Mouse (Mus musculus): ENCODE results near the gene Skp2. TPM values are rescaled to one million over a fixed set of nuclear protein-coding genes. Genes with fewer than 3 reads are reported as not detected.

The Skp2 gene
- polyA plus RNA-seq, 1 experiment from 2014 or later = 178 TPM

- no peaks in the 10 kb centered on the region for H3K9me3 ChIP-seq (replicated peaks; ENCODE audit: control insufficient read depth, low read length)
Observed at GRCm38 (mm10) chr15:9111648-9112047, 43.6 kb downstream of the Skp2 start.

GRCm38 (mm10) chr15:9110526-9111347 is 44.5 kb downstream of the Skp2 start:
- H3K27ac ChIP-seq (replicated peaks; ENCODE audit: low read depth, low read length) = no peak overlapping the region
- ATAC-seq (replicated peaks; ENCODE audit: insufficient number of reproducible peaks, low FRiP score, low TSS enrichment, low read depth) = no peak
- H3K4me3 ChIP-seq (ENCODE audit: low read depth, low read length) = no peak overlapping the region
- no peak for DNase-seq (ENCODE audit: low spot score)
- H3K9me3 ChIP-seq (replicated peaks; ENCODE audit: control insufficient read depth, low read length) = no peaks in the 10 kb centered on the region
- no peak overlapping the region for H3K4me2 ChIP-seq (ENCODE audit: low read depth, low read length)
- peaks cover 2% of the 10 kb centered on the region; the same call in 1 of the 2 replicates for H3K36me3 ChIP-seq (replicated peaks; ENCODE audit: control insufficient read depth, insufficient read depth, low read depth, low read length)
- H3K27me3 ChIP-seq (ENCODE audit: control insufficient read depth, insufficient read depth, low read length) = no peaks in the 10 kb centered on the region
- 83% methylated on average over 6 of the region's 6 CpGs for WGBS
- no peaks in the 10 kb centered on the region for H3K4me1 ChIP-seq (ENCODE audit: control insufficient read depth, insufficient read depth, low read length)
- no peak overlapping the region for H3K9ac ChIP-seq (replicated peaks; ENCODE audit: low read length)

More at GRCm38 (mm10) chr15:9111648-9112047, 43.6 kb downstream of the Skp2 start:
- H3K36me3 ChIP-seq (replicated peaks; ENCODE audit: control insufficient read depth, insufficient read depth, low read depth, low read length) = peaks cover 2% of the 10 kb centered on the region; the same call in 1 of the 2 replicates
- no peaks in the 10 kb centered on the region for H3K27me3 ChIP-seq (ENCODE audit: control insufficient read depth, insufficient read depth, low read length)
- H3K4me2 ChIP-seq (ENCODE audit: low read depth, low read length) = no peak overlapping the region
- H3K4me3 ChIP-seq (ENCODE audit: low read depth, low read length) = no peak overlapping the region
- no peaks in the 10 kb centered on the region for H3K4me1 ChIP-seq (ENCODE audit: control insufficient read depth, insufficient read depth, low read length)
- no peak for DNase-seq (ENCODE audit: low spot score)
- no peak overlapping the region for H3K9ac ChIP-seq (replicated peaks; ENCODE audit: low read length)
- no peak overlapping the region for H3K27ac ChIP-seq (replicated peaks; ENCODE audit: low read depth, low read length)
- no peak for ATAC-seq (replicated peaks; ENCODE audit: insufficient number of reproducible peaks, low FRiP score, low TSS enrichment, low read depth)
- WGBS = 88% methylated on average over 3 of the region's 3 CpGs

GRCm38 (mm10) chr15:9106303-9107074 is 48.7 kb downstream of the Skp2 start:
- Histone ChIP-seq H3K27me3 (ENCODE audit: control insufficient read depth, insufficient read depth, low read length) (no peaks in the 10 kb centered on the region), H3K36me3 (replicated peaks; ENCODE audit: control insufficient read depth, insufficient read depth, low read depth, low read length) (no peaks in the 10 kb centered on the region; the same call in 1 of the 2 replicates), H3K4me3 (ENCODE audit: low read depth, low read length) (no peak overlapping the region), H3K9ac (replicated peaks; ENCODE audit: low read length) (no peak overlapping the region), H3K4me2 (ENCODE audit: low read depth, low read length) (no peak overlapping the region), H3K27ac (replicated peaks; ENCODE audit: low read depth, low read length) (no peak overlapping the region), H3K9me3 (replicated peaks; ENCODE audit: control insufficient read depth, low read length) (no peaks in the 10 kb centered on the region), H3K4me1 (ENCODE audit: control insufficient read depth, insufficient read depth, low read length) (no peaks in the 10 kb centered on the region)
- no peak for ATAC-seq (replicated peaks; ENCODE audit: insufficient number of reproducible peaks, low FRiP score, low TSS enrichment, low read depth)
- DNase-seq (ENCODE audit: low spot score) = no peak
- 91% methylated on average over 13 of the region's 13 CpGs for WGBS

GRCm38 (mm10) chr15:9100446-9101077 is 54.7 kb downstream of the Skp2 start:
- DNase-seq (ENCODE audit: low spot score) (no peak), ATAC-seq (replicated peaks; ENCODE audit: insufficient number of reproducible peaks, low FRiP score, low TSS enrichment, low read depth) (no peak)
- Histone ChIP-seq H3K9ac (replicated peaks; ENCODE audit: low read length) (no peak overlapping the region), H3K4me1 (ENCODE audit: control insufficient read depth, insufficient read depth, low read length) (no peaks in the 10 kb centered on the region), H3K27ac (replicated peaks; ENCODE audit: low read depth, low read length) (no peak overlapping the region), H3K4me3 (ENCODE audit: low read depth, low read length) (no peak overlapping the region), H3K9me3 (replicated peaks; ENCODE audit: control insufficient read depth, low read length) (no peaks in the 10 kb centered on the region), H3K36me3 (replicated peaks; ENCODE audit: control insufficient read depth, insufficient read depth, low read depth, low read length) (peaks cover 4% of the 10 kb centered on the region), H3K27me3 (ENCODE audit: control insufficient read depth, insufficient read depth, low read length) (no peaks in the 10 kb centered on the region), H3K4me2 (ENCODE audit: low read depth, low read length) (no peak overlapping the region)
- 95% methylated on average over 10 of the region's 10 CpGs for WGBS

GRCm38 (mm10) chr15:9096865-9097264 is 58.4 kb downstream of the Skp2 start:
- DNase-seq (ENCODE audit: low spot score) (no peak), ATAC-seq (replicated peaks; ENCODE audit: insufficient number of reproducible peaks, low FRiP score, low TSS enrichment, low read depth) (no peak)
- Histone ChIP-seq H3K4me3 (ENCODE audit: low read depth, low read length) (no peak overlapping the region), H3K36me3 (replicated peaks; ENCODE audit: control insufficient read depth, insufficient read depth, low read depth, low read length) (peaks cover 4% of the 10 kb centered on the region), H3K27ac (replicated peaks; ENCODE audit: low read depth, low read length) (no peak overlapping the region), H3K4me2 (ENCODE audit: low read depth, low read length) (no peak overlapping the region), H3K27me3 (ENCODE audit: control insufficient read depth, insufficient read depth, low read length) (no peaks in the 10 kb centered on the region), H3K9me3 (replicated peaks; ENCODE audit: control insufficient read depth, low read length) (no peaks in the 10 kb centered on the region), H3K9ac (replicated peaks; ENCODE audit: low read length) (no peak overlapping the region), H3K4me1 (ENCODE audit: control insufficient read depth, insufficient read depth, low read length) (peaks cover 3% of the 10 kb centered on the region; the same call in 1 of the 2 replicates)
- 93% methylated on average over 4 of the region's 4 CpGs for WGBS

GRCm38 (mm10) chr15:9094366-9094750 is 60.9 kb downstream of the Skp2 start:
- DNase-seq (ENCODE audit: low spot score) (peak; percentile 69), ATAC-seq (replicated peaks; ENCODE audit: insufficient number of reproducible peaks, low FRiP score, low TSS enrichment, low read depth) (peak; percentile 94)
- no peaks in the 10 kb centered on the region for H3K27me3 ChIP-seq (ENCODE audit: control insufficient read depth, insufficient read depth, low read length)
- peaks cover 3% of the 10 kb centered on the region; the same call in 1 of the 2 replicates for H3K4me1 ChIP-seq (ENCODE audit: control insufficient read depth, insufficient read depth, low read length)
- H3K4me2 ChIP-seq (ENCODE audit: low read depth, low read length) = no peak overlapping the region
- H3K36me3 ChIP-seq (replicated peaks; ENCODE audit: control insufficient read depth, insufficient read depth, low read depth, low read length) = no peaks in the 10 kb centered on the region; the same call in none of the 2 replicates
- 16% methylated on average over 13 of the region's 13 CpGs for WGBS
- H3K27ac ChIP-seq (replicated peaks; ENCODE audit: low read depth, low read length) = no peak overlapping the region
- H3K9ac ChIP-seq (replicated peaks; ENCODE audit: low read length) = no peak overlapping the region
- no peaks in the 10 kb centered on the region for H3K9me3 ChIP-seq (replicated peaks; ENCODE audit: control insufficient read depth, low read length)
- H3K4me3 ChIP-seq (ENCODE audit: low read depth, low read length) = no peak overlapping the region

GRCm38 (mm10) chr15:9093598-9094365 is 61.4 kb downstream of the Skp2 start:
- Histone ChIP-seq H3K27ac (replicated peaks; ENCODE audit: low read depth, low read length) (no peak overlapping the region), H3K9ac (replicated peaks; ENCODE audit: low read length) (no peak overlapping the region), H3K4me3 (ENCODE audit: low read depth, low read length) (no peak overlapping the region), H3K27me3 (ENCODE audit: control insufficient read depth, insufficient read depth, low read length) (no peaks in the 10 kb centered on the region), H3K4me2 (ENCODE audit: low read depth, low read length) (no peak overlapping the region), H3K9me3 (replicated peaks; ENCODE audit: control insufficient read depth, low read length) (no peaks in the 10 kb centered on the region), H3K36me3 (replicated peaks; ENCODE audit: control insufficient read depth, insufficient read depth, low read depth, low read length) (no peaks in the 10 kb centered on the region; the same call in none of the 2 replicates), H3K4me1 (ENCODE audit: control insufficient read depth, insufficient read depth, low read length) (peaks cover 3% of the 10 kb centered on the region; the same call in 1 of the 2 replicates)
- no peak for DNase-seq (ENCODE audit: low spot score)
- WGBS = 61% methylated on average over 11 of the region's 11 CpGs
- peak; percentile 47 for ATAC-seq (replicated peaks; ENCODE audit: insufficient number of reproducible peaks, low FRiP score, low TSS enrichment, low read depth)
